Mouse (Mus musculus): ENCODE results near the gene Imp3. TPM values are rescaled to one million over a fixed set of nuclear protein-coding genes. Genes with fewer than 3 reads are reported as not detected.

The Imp3 gene
- polyA plus RNA-seq, 1 experiment: 83.1 TPM

- TF ChIP-seq POLR2A (IDR thresholded peaks at IDR 0.05; ENCODE audit: borderline replicate concordance, control insufficient read depth, low read depth, low read length) (no peak), CTCF (IDR thresholded peaks at IDR 0.05; ENCODE audit: control insufficient read depth, insufficient read depth, low read length) (no peak)
- 79% methylated on average over 2 of the region's 2 CpGs for WGBS
Measured at GRCm38 (mm10) chr9:56958689-56959088, 21.4 kb downstream of the Imp3 start.

GRCm38 (mm10) chr9:56961591-56961990 lies 24.3 kb downstream of the Imp3 start:
- 91% methylated on average over 3 of the region's 3 CpGs for WGBS
- Histone ChIP-seq H3K4me1 (ENCODE audit: control insufficient read depth, insufficient read depth, low read length) (no peaks in the 10 kb centered on the region), H3K27ac (ENCODE audit: control insufficient read depth, insufficient read depth, low read depth, low read length, poor library complexity) (no peak overlapping the region), H3K4me3 (replicated peaks; ENCODE audit: control insufficient read depth, low read depth, low read length) (no peak overlapping the region)
- no peak for TF ChIP-seq CTCF (IDR thresholded peaks at IDR 0.05; ENCODE audit: control insufficient read depth, insufficient read depth, low read length)
- no peak for TF ChIP-seq POLR2A (IDR thresholded peaks at IDR 0.05; ENCODE audit: borderline replicate concordance, control insufficient read depth, low read depth, low read length)

More at GRCm38 (mm10) chr9:56958689-56959088, 21.4 kb downstream of the Imp3 start:
- H3K4me1 ChIP-seq (ENCODE audit: control insufficient read depth, insufficient read depth, low read length): no peaks in the 10 kb centered on the region
- H3K27ac ChIP-seq (ENCODE audit: control insufficient read depth, insufficient read depth, low read depth, low read length, poor library complexity): no peak overlapping the region
- no peak overlapping the region for H3K4me3 ChIP-seq (replicated peaks; ENCODE audit: control insufficient read depth, low read depth, low read length)

GRCm38 (mm10) chr9:56970158-56970557 lies 32.9 kb downstream of the Imp3 start:
- Histone ChIP-seq H3K4me1 (ENCODE audit: control insufficient read depth, insufficient read depth, low read length) (no peaks in the 10 kb centered on the region; the same call in 1 of the 2 replicates), H3K27ac (ENCODE audit: control insufficient read depth, insufficient read depth, low read depth, low read length, poor library complexity) (no peak overlapping the region), H3K4me3 (replicated peaks; ENCODE audit: control insufficient read depth, low read depth, low read length) (no peak overlapping the region)
- 54% methylated on average over 2 of the region's 2 CpGs for WGBS
- TF ChIP-seq CTCF (IDR thresholded peaks at IDR 0.05; ENCODE audit: control insufficient read depth, insufficient read depth, low read length) (no peak), POLR2A (IDR thresholded peaks at IDR 0.05; ENCODE audit: borderline replicate concordance, control insufficient read depth, low read depth, low read length) (no peak)

GRCm38 (mm10) chr9:56973960-56974524 lies 36.8 kb downstream of the Imp3 start:
- H3K27ac ChIP-seq (ENCODE audit: control insufficient read depth, insufficient read depth, low read depth, low read length, poor library complexity): no peak overlapping the region
- TF ChIP-seq CTCF (IDR thresholded peaks at IDR 0.05; ENCODE audit: control insufficient read depth, insufficient read depth, low read length) (no peak), POLR2A (IDR thresholded peaks at IDR 0.05; ENCODE audit: borderline replicate concordance, control insufficient read depth, low read depth, low read length) (no peak)
- no peaks in the 10 kb centered on the region; the same call in 1 of the 2 replicates for H3K4me1 ChIP-seq (ENCODE audit: control insufficient read depth, insufficient read depth, low read length)
- no peak overlapping the region for H3K4me3 ChIP-seq (replicated peaks; ENCODE audit: control insufficient read depth, low read depth, low read length)
- 69% methylated on average over 8 of the region's 8 CpGs for WGBS

DNA sequence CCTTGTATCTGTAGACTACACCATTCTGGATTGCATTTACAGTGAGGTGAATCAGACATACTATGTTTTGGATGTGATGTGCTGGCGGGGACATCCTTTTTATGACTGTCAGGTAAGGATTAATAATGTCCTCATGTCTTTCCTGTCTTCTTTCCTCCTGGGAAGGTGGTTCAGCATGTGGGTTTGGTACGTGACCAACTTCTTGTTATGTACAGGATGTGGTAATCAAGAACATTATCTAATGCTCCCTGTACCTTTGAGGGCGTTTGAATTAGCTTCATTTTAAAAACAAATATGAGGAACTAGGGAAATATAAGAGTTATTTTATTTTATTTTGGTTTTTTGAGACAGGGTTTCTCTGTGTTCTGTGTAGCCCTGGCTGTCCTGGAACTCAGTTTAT lies 37.9 kb downstream of the Imp3 start:
- TF ChIP-seq POLR2A (IDR thresholded peaks at IDR 0.05; ENCODE audit: borderline replicate concordance, control insufficient read depth, low read depth, low read length) (no peak), CTCF (IDR thresholded peaks at IDR 0.05; ENCODE audit: control insufficient read depth, insufficient read depth, low read length) (no peak)
- Histone ChIP-seq H3K4me1 (ENCODE audit: control insufficient read depth, insufficient read depth, low read length) (no peaks in the 10 kb centered on the region; the same call in 1 of the 2 replicates), H3K4me3 (replicated peaks; ENCODE audit: control insufficient read depth, low read depth, low read length) (no peak overlapping the region), H3K27ac (ENCODE audit: control insufficient read depth, insufficient read depth, low read depth, low read length, poor library complexity) (no peak overlapping the region)
- 11% methylated on average over 3 of the region's 3 CpGs for WGBS

DNA sequence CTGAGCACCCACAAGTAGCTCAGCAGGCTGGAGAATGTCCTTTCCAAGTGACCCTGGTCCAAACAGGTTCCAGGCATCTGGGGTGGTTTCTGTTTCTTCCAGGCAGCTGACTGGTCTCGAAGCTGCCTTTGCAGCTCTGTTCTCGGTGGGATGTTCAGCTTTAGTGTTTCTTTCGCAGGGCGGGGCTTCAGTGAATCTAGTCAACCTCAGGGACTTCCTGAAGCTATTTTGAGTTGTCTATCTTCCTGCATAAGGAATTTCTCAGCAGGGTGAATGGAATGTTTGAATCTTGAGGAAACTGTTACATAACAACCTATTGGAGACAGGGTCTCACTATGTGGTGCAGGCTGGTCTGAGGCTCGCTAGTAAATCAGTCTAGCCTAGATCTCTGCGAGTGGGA lies 42.9 kb downstream of the Imp3 start:
- WGBS: 94% methylated on average over 6 of the region's 6 CpGs
- no peak overlapping the region for H3K27ac ChIP-seq (ENCODE audit: control insufficient read depth, insufficient read depth, low read depth, low read length, poor library complexity)
- H3K4me1 ChIP-seq (ENCODE audit: control insufficient read depth, insufficient read depth, low read length): no peaks in the 10 kb centered on the region
- TF ChIP-seq POLR2A (IDR thresholded peaks at IDR 0.05; ENCODE audit: borderline replicate concordance, control insufficient read depth, low read depth, low read length): no peak
- TF ChIP-seq CTCF (IDR thresholded peaks at IDR 0.05; ENCODE audit: control insufficient read depth, insufficient read depth, low read length): no peak
- H3K4me3 ChIP-seq (replicated peaks; ENCODE audit: control insufficient read depth, low read depth, low read length): no peak overlapping the region

GRCm38 (mm10) chr9:56981502-56981901 lies 44.2 kb downstream of the Imp3 start:
- H3K4me3 ChIP-seq (replicated peaks; ENCODE audit: control insufficient read depth, low read depth, low read length): no peak overlapping the region
- H3K4me1 ChIP-seq (ENCODE audit: control insufficient read depth, insufficient read depth, low read length): no peaks in the 10 kb centered on the region
- 72% methylated on average over 1 of the region's 1 CpGs for WGBS
- TF ChIP-seq CTCF (IDR thresholded peaks at IDR 0.05; ENCODE audit: control insufficient read depth, insufficient read depth, low read length): no peak
- no peak for TF ChIP-seq POLR2A (IDR thresholded peaks at IDR 0.05; ENCODE audit: borderline replicate concordance, control insufficient read depth, low read depth, low read length)
- no peak overlapping the region for H3K27ac ChIP-seq (ENCODE audit: control insufficient read depth, insufficient read depth, low read depth, low read length, poor library complexity)

Other genes with a start within 250 kb of the Imp3 start
- 0.87 TPM in 1 of 2 replicates, not detected in the other for gene Lingo1, start 141.0 kb upstream of the Imp3 start, polyA plus RNA-seq (2011; ENCODE audit: insufficient read depth, insufficient read length, low replicate concordance, missing spikeins)
- not detected in 2 replicates for gene Odf3l1, start 72.8 kb upstream of the Imp3 start, polyA plus RNA-seq (2011; ENCODE audit: insufficient read depth, insufficient read length, low replicate concordance, missing spikeins)
- gene Cspg4, start 72.4 kb upstream of the Imp3 start, polyA plus RNA-seq (2011; ENCODE audit: insufficient read depth, insufficient read length, low replicate concordance, missing spikeins): 0.29 and 1.4 TPM in 2 replicates
- gene Snx33, start 9.1 kb upstream of the Imp3 start, polyA plus RNA-seq (2011; ENCODE audit: insufficient read depth, insufficient read length, low replicate concordance, missing spikeins): 2.4 and 3.4 TPM in 2 replicates
- 5.2 and 14.9 TPM in 2 replicates for gene Snupn, start 13.4 kb downstream of the Imp3 start, polyA plus RNA-seq (2011; ENCODE audit: insufficient read depth, insufficient read length, low replicate concordance, missing spikeins)
- gene Ptpn9, start 57.4 kb downstream of the Imp3 start, polyA plus RNA-seq (2011; ENCODE audit: insufficient read depth, insufficient read length, low replicate concordance, missing spikeins): 3.3 and 6.0 TPM in 2 replicates
- gene Sin3a, start 134.6 kb downstream of the Imp3 start, polyA plus RNA-seq (2011; ENCODE audit: insufficient read depth, insufficient read length, low replicate concordance, missing spikeins): 14.5 and 29.2 TPM in 2 replicates
- 59.3 and 101 TPM in 2 replicates for gene Man2c1, start 193.2 kb downstream of the Imp3 start, polyA plus RNA-seq (2011; ENCODE audit: insufficient read depth, insufficient read length, low replicate concordance, missing spikeins)
- gene Neil1, start 210.8 kb downstream of the Imp3 start, polyA plus RNA-seq (2011; ENCODE audit: insufficient read depth, insufficient read length, low replicate concordance, missing spikeins): 8.8 and 17.9 TPM in 2 replicates
- 38.6 and 97.6 TPM in 2 replicates for gene Commd4, start 220.9 kb downstream of the Imp3 start, polyA plus RNA-seq (2011; ENCODE audit: insufficient read depth, insufficient read length, low replicate concordance, missing spikeins)

Data from bone marrow, adult 2 months (tissue).